Mouse (Mus musculus): Measurements from ENCODE around the gene Krtap13-1.

GRCm38 (mm10) chr16:88707496-88708012 is 21.1 kb upstream of the Krtap13-1 start, which contains the start of gene 2310061N02Rik:
- TF ChIP-seq ZNF384 (IDR thresholded peaks at IDR 0.05; ENCODE audit: low read depth, low read length) (no peak), MAFK (IDR thresholded peaks at IDR 0.05; ENCODE audit: insufficient read depth, low read depth, low read length) (no peak), ZC3H11A (IDR thresholded peaks at IDR 0.05; ENCODE audit: borderline replicate concordance, low read depth, low read length) (no peak)

All from ES-E14 (cell line).